Mouse (Mus musculus) small intestine, adult 2 months (tissue): ENCODE results near the gene Macrod1. TPM values are rescaled to one million over a fixed set of nuclear protein-coding genes. Genes with fewer than 3 reads are reported as not detected.
A peak's percentile ranks its signal among the peaks of the same experiment; 100 is the strongest.

ENCODE experiments used
- H3K27ac ChIP-seq: fragments of 200-500 bp; 2 replicates; pipeline ENCODE4 v1.5.1; 2012; ENCODE audit warnings: low read depth, low read length, control low read depth, inconsistent platforms; ENCODE audit not compliant: insufficient read depth
- H3K27me3 ChIP-seq: fragments of 200-500 bp; 2 replicates; pipeline ENCODE4 v1.6.1; 2012; ENCODE audit warnings: mild to moderate bottlenecking, moderate library complexity, low read length, inconsistent platforms; ENCODE audit not compliant: control insufficient read depth, insufficient read depth
- H3K36me3 ChIP-seq: fragments of 200-500 bp; 2 replicates; pipeline ENCODE4 v1.6.1; 2012; ENCODE audit warnings: mild to moderate bottlenecking, low read length, control low read depth, inconsistent platforms; ENCODE audit not compliant: control insufficient read depth, insufficient read depth
- H3K4me1 ChIP-seq: fragments of 200-500 bp; 2 replicates; pipeline ENCODE4 v1.6.1; 2012; ENCODE audit warnings: low read length, inconsistent platforms, mixed read lengths; ENCODE audit not compliant: control insufficient read depth, insufficient read depth, insufficient read length
- H3K4me3 ChIP-seq: fragments of 200-500 bp; 2 replicates; pipeline ENCODE4 v1.5.1; 2012; ENCODE audit warnings: low read depth, mild to moderate bottlenecking, control low read depth, inconsistent platforms, low read length, moderate library complexity
- CTCF ChIP-seq: fragments of 200-500 bp; IDR thresholded peaks from 2 replicates; pipeline ENCODE4 v1.5.1; 2012; ENCODE audit warnings: low read depth, mild to moderate bottlenecking, control low read depth, inconsistent platforms, low read length, moderate library complexity, mixed read lengths; ENCODE audit not compliant: insufficient replicate concordance, insufficient read length; ENCODE audit errors: extremely low read depth
- POLR2A ChIP-seq: fragments of 200-500 bp; IDR thresholded peaks from 2 replicates; pipeline ENCODE4 v1.6.1; 2012; ENCODE audit warnings: low read depth, mild to moderate bottlenecking, control low read depth, inconsistent platforms, low read length, moderate library complexity
- whole genome bisulfite sequencing: fragments of 180-500 bp; shearing (Covaris S2); methylation state at CpG from one replicate; pipeline ENCODE4 v1.1.7; 2018; 5-methylcytosine and 5-hydroxymethylcytosine counted together
- polyA plus RNA-seq: library from polyadenylated mRNA; depleted of rRNA; stranded (reverse); fragments of >200 nt; gene quantifications from 2 replicates; pipeline ENCODE4 v1.2.3, GENCODE M21; 2012

The Macrod1 gene
- polyA plus RNA-seq, 1 experiment: 37.2 TPM

GRCm38 (mm10) chr19:7057126-7057721, 614 bp downstream of the Macrod1 start:
- Histone ChIP-seq H3K4me1 (peaks cover 14% of the 10 kb centered on the region), H3K27me3 (no peaks in the 10 kb centered on the region), H3K27ac (peak overlapping the region; percentile 51), H3K36me3 (no peaks in the 10 kb centered on the region), H3K4me3 (peak overlapping the region; percentile 79)
- WGBS: under 1% methylated on average over 16 of the region's 16 CpGs
- no peak for TF ChIP-seq CTCF
- no peak for TF ChIP-seq POLR2A

GRCm38 (mm10) chr19:7057722-7058207, 1.2 kb downstream of the Macrod1 start:
- H3K4me3 ChIP-seq: peak overlapping the region; percentile 79
- 2% methylated on average over 15 of the region's 15 CpGs for WGBS
- no peaks in the 10 kb centered on the region for H3K27me3 ChIP-seq
- TF ChIP-seq CTCF (peak; percentile 46; the same call in 1 of the 2 replicates), POLR2A (peak; percentile 82; the same call in 1 of the 2 replicates)
- no peaks in the 10 kb centered on the region for H3K36me3 ChIP-seq
- H3K27ac ChIP-seq: peak overlapping the region; percentile 51
- peaks cover 14% of the 10 kb centered on the region for H3K4me1 ChIP-seq

- WGBS: 59% methylated on average over 6 of the region's 6 CpGs
- Histone ChIP-seq H3K4me1 (peaks cover 14% of the 10 kb centered on the region), H3K27ac (no peak overlapping the region), H3K4me3 (no peak overlapping the region), H3K27me3 (no peaks in the 10 kb centered on the region), H3K36me3 (no peaks in the 10 kb centered on the region)
- TF ChIP-seq CTCF: no peak
- TF ChIP-seq POLR2A: no peak
Measured at GRCm38 (mm10) chr19:7058541-7058940, 1.9 kb downstream of the Macrod1 start.

- no peaks in the 10 kb centered on the region for H3K27me3 ChIP-seq
- peaks cover 18% of the 10 kb centered on the region for H3K4me1 ChIP-seq
- no peak for TF ChIP-seq POLR2A
- TF ChIP-seq CTCF: no peak
- 93% methylated on average over 5 of the region's 5 CpGs for WGBS
- H3K27ac ChIP-seq: no peak overlapping the region
- H3K4me3 ChIP-seq: no peak overlapping the region
- H3K36me3 ChIP-seq: no peaks in the 10 kb centered on the region
Measured at GRCm38 (mm10) chr19:7062110-7062509, 5.5 kb downstream of the Macrod1 start.

GRCm38 (mm10) chr19:7062916-7063315, 6.3 kb downstream of the Macrod1 start:
- 66% methylated on average over 8 of the region's 8 CpGs for WGBS

GRCm38 (mm10) chr19:7064571-7064970, 8.0 kb downstream of the Macrod1 start:
- H3K4me3 ChIP-seq: no peak overlapping the region
- WGBS: 4% methylated on average over 3 of the region's 3 CpGs
- H3K36me3 ChIP-seq: no peaks in the 10 kb centered on the region
- H3K27ac ChIP-seq: no peak overlapping the region
- no peaks in the 10 kb centered on the region for H3K27me3 ChIP-seq
- H3K4me1 ChIP-seq: peaks cover 10% of the 10 kb centered on the region
- TF ChIP-seq POLR2A (no peak), CTCF (peak; percentile 94)

More at GRCm38 (mm10) chr19:7062916-7063315, 6.3 kb downstream of the Macrod1 start:
- Histone ChIP-seq H3K36me3 (no peaks in the 10 kb centered on the region), H3K27ac (no peak overlapping the region), H3K4me1 (peaks cover 15% of the 10 kb centered on the region), H3K27me3 (no peaks in the 10 kb centered on the region), H3K4me3 (no peak overlapping the region)
- TF ChIP-seq CTCF (no peak), POLR2A (no peak)

GRCm38 (mm10) chr19:7066034-7066827, 9.6 kb downstream of the Macrod1 start:
- Histone ChIP-seq H3K4me1 (peaks cover 10% of the 10 kb centered on the region), H3K27me3 (no peaks in the 10 kb centered on the region), H3K36me3 (no peaks in the 10 kb centered on the region), H3K4me3 (no peak overlapping the region), H3K27ac (no peak overlapping the region)
- TF ChIP-seq POLR2A (no peak), CTCF (no peak)
- WGBS: 37% methylated on average over 15 of the region's 15 CpGs
